Comparison of ENCODE assay signal across 9 mouse cellular contexts in genomic region chr8:47676631-47677030, GRCm38 (mm10). TPM values are rescaled to one million over a fixed set of nuclear protein-coding genes. Genes with fewer than 3 reads are reported as not detected.
DNase-seq lines count a peak whose midpoint lies in the region; ATAC-seq and TF ChIP-seq lines count a peak whose summit lies in the region.
"Had no signal": no experiment of that assay in that cellular context is flagged by ENCODE, and none has a peak within 500 bp of the region (broad histone marks: within the 10 kb centered on the region; RNA-seq: fewer than 3 reads in every experiment).

No protein-coding gene starts in this region.

- no peak for ATAC-seq in lung, embryonic 15.5 days (ENCODE audit: borderline replicate concordance, extremely low read depth, low FRiP score, low TSS enrichment)
- ATAC-seq in embryonic facial prominence, embryonic 13.5 days (ENCODE audit: insufficient number of reproducible peaks, insufficient read depth, low FRiP score, low TSS enrichment, low read depth), result no peak
- ATAC-seq in limb, embryonic 11.5 days (ENCODE audit: insufficient number of reproducible peaks, low FRiP score, low TSS enrichment, low read depth), result no peak

- peak overlapping the region; percentile 95 for H3K9ac ChIP-seq in lung, embryonic 15.5 days
- H3K9ac ChIP-seq in embryonic facial prominence, embryonic 13.5 days, result no peak overlapping the region
- no peak overlapping the region for H3K9ac ChIP-seq in limb, embryonic 11.5 days (ENCODE audit: low read length)

- TF ChIP-seq CTCF in lung, adult 2 months (IDR thresholded peaks at IDR 0.05; ENCODE audit: insufficient read depth, low read length), result no peak
- TF ChIP-seq CTCF in small intestine, adult 2 months (IDR thresholded peaks at IDR 0.05; ENCODE audit: extremely low read depth, insufficient read length, insufficient replicate concordance, low read depth, low read length), result no peak

- H3K4me1 ChIP-seq in lung, embryonic 15.5 days, result peaks cover 13% of the 10 kb centered on the region
- H3K4me1 ChIP-seq in lung, adult 2 months (ENCODE audit: control insufficient read depth, insufficient read depth, low read length), result peaks cover 4% of the 10 kb centered on the region; the same call in 1 of the 2 replicates
- H3K4me1 ChIP-seq in embryonic facial prominence, embryonic 13.5 days, result peaks cover 6% of the 10 kb centered on the region
- H3K4me1 ChIP-seq in limb, embryonic 11.5 days (ENCODE audit: control insufficient read depth, insufficient read depth, low read length), result no peaks in the 10 kb centered on the region
- no peaks in the 10 kb centered on the region for H3K4me1 ChIP-seq in small intestine, adult 2 months (ENCODE audit: control insufficient read depth, insufficient read depth, insufficient read length, low read length)

- 50% methylated on average over 2 of the region's 2 CpGs for WGBS in lung, embryonic 15.5 days
- WGBS in lung, adult 2 months, result 63% methylated on average over 2 of the region's 2 CpGs
- 61% methylated on average over 2 of the region's 2 CpGs for WGBS in embryonic facial prominence, embryonic 13.5 days
- 72% methylated on average over 2 of the region's 2 CpGs for WGBS in limb, embryonic 11.5 days
- 35% methylated on average over 2 of the region's 2 CpGs for WGBS in small intestine, adult 2 months

- H3K27me3 ChIP-seq in lung, embryonic 15.5 days, result no peaks in the 10 kb centered on the region
- no peaks in the 10 kb centered on the region for H3K27me3 ChIP-seq in embryonic facial prominence, embryonic 13.5 days
- no peaks in the 10 kb centered on the region for H3K27me3 ChIP-seq in limb, embryonic 11.5 days (ENCODE audit: control insufficient read depth, insufficient read depth, low read length)
- no peaks in the 10 kb centered on the region for H3K27me3 ChIP-seq in small intestine, adult 2 months (ENCODE audit: control insufficient read depth, insufficient read depth, low read length)

- peak overlapping the region; percentile 72 for H3K4me2 ChIP-seq in lung, embryonic 15.5 days
- H3K4me2 ChIP-seq in embryonic facial prominence, embryonic 13.5 days, result peak overlapping the region; percentile 72
- peak overlapping the region; percentile 67 for H3K4me2 ChIP-seq in limb, embryonic 11.5 days (ENCODE audit: low read depth, severe bottlenecking)

- H3K4me3 ChIP-seq in lung, embryonic 15.5 days, result peak overlapping the region; percentile 98
- no peak overlapping the region for H3K4me3 ChIP-seq in lung, adult 2 months (replicated peaks; ENCODE audit: extremely low read depth, low read depth, low read length)
- peak overlapping the region; percentile 95 for H3K4me3 ChIP-seq in embryonic facial prominence, embryonic 13.5 days
- H3K4me3 ChIP-seq in limb, embryonic 11.5 days (ENCODE audit: low read depth, low read length), result peak overlapping the region; percentile 94; the same call in 1 of the 2 replicates
- peak overlapping the region; percentile 16; the same call in 1 of the 2 replicates for H3K4me3 ChIP-seq in small intestine, adult 2 months (ENCODE audit: low read depth, low read length)

- no peak for TF ChIP-seq POLR2A in lung, adult 2 months (IDR thresholded peaks at IDR 0.05; ENCODE audit: borderline replicate concordance, extremely low read depth, low read depth, low read length)
- no peak for TF ChIP-seq POLR2A in small intestine, adult 2 months (IDR thresholded peaks at IDR 0.05; ENCODE audit: low read depth, low read length)

- DNase-seq in lung, adult 2 months, result no peak
- no peak for DNase-seq in limb, embryonic 11.5 days (ENCODE audit: low spot score)
- no peak for DNase-seq in urinary bladder, adult 2 months (ENCODE audit: low spot score)
- no peak for DNase-seq in adrenal gland, postnatal 14 days
- DNase-seq in thymus, postnatal 14 days, result no peak
- DNase-seq: kidney, adult 2 months had no signal

- H3K9me3 ChIP-seq in lung, embryonic 15.5 days, result no peaks in the 10 kb centered on the region
- no peaks in the 10 kb centered on the region for H3K9me3 ChIP-seq in embryonic facial prominence, embryonic 13.5 days
- no peaks in the 10 kb centered on the region for H3K9me3 ChIP-seq in limb, embryonic 11.5 days (ENCODE audit: control insufficient read depth, low read length)

- H3K36me3 ChIP-seq in lung, embryonic 15.5 days, result no peaks in the 10 kb centered on the region
- peaks cover 3% of the 10 kb centered on the region; the same call in 1 of the 2 replicates for H3K36me3 ChIP-seq in embryonic facial prominence, embryonic 13.5 days
- H3K36me3 ChIP-seq in limb, embryonic 11.5 days (ENCODE audit: control insufficient read depth, insufficient read depth, low read length), result no peaks in the 10 kb centered on the region
- no peaks in the 10 kb centered on the region; the same call in 1 of the 2 replicates for H3K36me3 ChIP-seq in small intestine, adult 2 months (ENCODE audit: control insufficient read depth, insufficient read depth, low read length)

- H3K27ac ChIP-seq in lung, embryonic 15.5 days, result no peak overlapping the region
- no peak overlapping the region for H3K27ac ChIP-seq in embryonic facial prominence, embryonic 13.5 days
- no peak overlapping the region for H3K27ac ChIP-seq in limb, embryonic 11.5 days (replicated peaks; ENCODE audit: low read depth, low read length)
- H3K27ac ChIP-seq in small intestine, adult 2 months (ENCODE audit: insufficient read depth, low read depth, low read length), result no peak overlapping the region

RNA-seq across cellular contexts. Expression of gene Ing2, which starts 1.3 kb away (rescaled TPM):
- polyA plus RNA-seq in lung, embryonic 15.5 days (2015; fragmentation: Nextera tagmentation; extraction: Ambion mirVana), result 13.6 and 13.7 TPM in 2 replicates
- polyA plus RNA-seq in lung, adult 2 months (2012; rRNA removed), result 2.1 and 6.4 TPM in 2 replicates
- 12.3 and 14.9 TPM in 2 replicates for polyA plus RNA-seq in embryonic facial prominence, embryonic 13.5 days (2015; fragmentation: Nextera tagmentation; extraction: Ambion mirVana)
- 11.5 and 12.1 TPM in 2 replicates for polyA plus RNA-seq in limb, embryonic 11.5 days (2014; fragmentation: Nextera tagmentation; extraction: Ambion mirVana)
- 0.67 and 1.6 TPM in 2 replicates for polyA plus RNA-seq in small intestine, adult 2 months (2012; rRNA removed)
- polyA plus RNA-seq in urinary bladder, adult 2 months (2012; rRNA removed), result 25.1 and 29.0 TPM in 2 replicates
- total RNA-seq in adrenal gland, postnatal 14 days (2021), result 20.8 and 21.2 TPM in 2 replicates

RNA-seq across cellular contexts. Expression of gene Cdkn2aip, which starts 37.1 kb away (rescaled TPM):
- 25.0 and 25.1 TPM in 2 replicates for polyA plus RNA-seq in lung, embryonic 15.5 days (2015; fragmentation: Nextera tagmentation; extraction: Ambion mirVana)
- 9.6 and 16.3 TPM in 2 replicates for polyA plus RNA-seq in lung, adult 2 months (2012; rRNA removed)
- polyA plus RNA-seq in embryonic facial prominence, embryonic 13.5 days (2015; fragmentation: Nextera tagmentation; extraction: Ambion mirVana), result 26.5 and 27.9 TPM in 2 replicates
- 37.7 and 37.8 TPM in 2 replicates for polyA plus RNA-seq in limb, embryonic 11.5 days (2014; fragmentation: Nextera tagmentation; extraction: Ambion mirVana)
- 8.8 and 18.5 TPM in 2 replicates for polyA plus RNA-seq in small intestine, adult 2 months (2012; rRNA removed)
- 11.3 and 14.2 TPM in 2 replicates for polyA plus RNA-seq in urinary bladder, adult 2 months (2012; rRNA removed)
- 12.7 and 14.0 TPM in 2 replicates for total RNA-seq in adrenal gland, postnatal 14 days (2021)
